Mouse (Mus musculus) embryo, embryonic 11.5 days (tissue): Measurements from ENCODE around the gene Fmn2.
A peak's percentile ranks its signal among the peaks of the same experiment; 100 is the strongest.

Experiments used
- DNase-seq: peaks from one replicate; pipeline ENCODE4 v3.0.0-alpha.2; 2012; ENCODE audit warnings: low read depth, low spot score

The Fmn2 gene

GRCm38 (mm10) chr1:174501661-174502030 is at the start of gene Fmn2:
TSS of gene Fmn2 (plus strand) at chr1:174501825.
- peak; percentile 63 for DNase-seq

- no peak for DNase-seq
Observed at GRCm38 (mm10) chr1:174455100-174455499, 46.5 kb upstream of the Fmn2 start.

DNA sequence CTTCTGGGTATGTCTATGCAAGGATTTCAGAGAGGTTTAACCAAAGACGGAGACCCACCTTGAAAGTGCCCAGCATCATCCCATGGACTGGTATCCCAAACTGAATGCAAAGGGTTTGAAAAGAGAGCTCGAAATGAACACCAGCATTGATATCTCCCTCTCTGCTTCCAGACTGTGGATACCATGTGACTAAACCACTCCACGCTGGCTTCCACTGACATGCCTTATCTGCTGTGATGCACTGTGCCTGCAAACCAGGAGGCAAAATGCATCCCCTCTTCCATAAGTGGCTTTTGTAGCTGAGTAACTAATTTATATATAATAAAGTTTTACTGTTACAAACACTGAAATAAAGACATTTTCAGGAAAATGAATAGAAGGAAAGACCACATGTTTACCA is 36.2 kb upstream of the Fmn2 start:
- no peak for DNase-seq

GRCm38 (mm10) chr1:174466240-174466639 is 35.4 kb upstream of the Fmn2 start:
- DNase-seq, result peak; percentile 7

DNA sequence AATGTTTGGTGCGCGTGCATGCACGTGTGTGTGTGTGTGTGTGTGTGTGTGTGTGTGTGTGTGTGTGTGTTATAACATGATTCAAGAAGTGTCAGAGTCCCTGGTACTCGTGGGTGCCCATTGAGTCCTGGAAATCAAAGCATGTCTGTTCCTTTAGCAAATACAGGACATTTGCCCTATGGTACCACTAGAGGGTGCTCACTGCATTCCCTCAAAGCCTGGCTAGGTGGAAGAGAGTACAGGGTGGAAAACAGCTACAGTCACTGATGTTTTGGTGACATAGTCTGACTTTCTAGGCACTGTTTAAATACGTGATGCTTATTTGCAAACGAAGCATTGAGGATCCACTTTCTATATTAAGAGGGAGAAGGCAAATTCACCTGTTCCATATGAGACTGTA is 31.9 kb upstream of the Fmn2 start:
- DNase-seq, result peak; percentile 34

DNA sequence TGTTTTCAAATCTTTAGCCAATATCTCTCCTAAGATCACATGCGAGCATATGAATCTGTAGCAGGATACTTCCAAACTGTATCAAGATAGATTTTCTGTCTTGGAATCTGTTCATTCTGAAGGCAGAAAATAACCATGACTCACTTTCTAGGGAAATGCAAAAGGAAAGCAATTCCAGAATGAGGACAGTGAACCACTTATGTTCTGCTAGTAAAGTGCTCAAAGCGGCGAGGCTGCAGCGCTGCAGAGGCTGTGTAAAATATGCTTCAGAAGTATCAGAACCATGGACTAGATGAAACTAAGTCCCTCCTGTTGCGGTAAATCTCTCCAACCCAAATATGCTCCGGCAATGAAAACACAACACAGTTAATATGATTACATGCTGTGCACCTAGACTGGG is 19.1 kb upstream of the Fmn2 start:
- no peak for DNase-seq

DNA sequence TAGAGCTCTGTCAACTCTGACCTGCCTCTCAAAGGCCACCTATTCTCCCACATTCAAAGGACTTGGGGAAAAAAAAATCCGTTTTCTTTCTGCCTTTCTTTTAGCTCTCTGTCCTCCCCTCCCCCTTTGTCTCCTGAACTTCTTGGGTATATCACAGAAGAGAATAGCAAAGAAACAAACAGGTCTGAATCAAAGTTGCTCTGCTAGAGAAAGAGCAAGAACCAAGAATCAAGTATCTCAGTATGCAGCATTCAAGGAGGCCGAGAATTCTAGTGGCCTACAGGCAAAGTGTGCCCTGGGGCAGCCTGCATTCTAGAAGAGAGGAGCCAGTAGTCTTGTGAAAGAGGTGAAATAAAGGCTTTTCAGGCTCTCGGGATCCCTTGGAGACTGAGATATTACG is 1.6 kb upstream of the Fmn2 start:
- DNase-seq, result no peak

DNA sequence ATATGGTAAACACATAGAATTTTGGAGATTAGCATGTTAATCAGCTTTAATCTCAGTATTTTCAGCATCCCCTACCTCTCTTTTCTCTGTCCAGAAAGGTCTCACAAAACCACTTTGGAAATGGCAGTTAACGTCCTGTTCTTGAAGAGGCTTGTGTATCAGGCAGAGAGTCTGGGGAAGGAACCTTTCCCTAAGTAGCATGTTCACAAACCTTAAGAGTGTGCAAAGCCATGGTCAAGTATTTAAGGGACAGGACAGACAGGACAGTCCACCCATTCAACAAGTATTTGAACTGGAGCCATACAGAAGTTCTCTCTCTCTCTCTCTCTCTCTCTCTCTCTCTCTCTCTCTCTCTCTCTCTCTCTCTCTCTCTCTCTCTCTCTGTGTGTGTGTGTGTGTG is 614 bp upstream of the Fmn2 start:
- no peak for DNase-seq

DNA sequence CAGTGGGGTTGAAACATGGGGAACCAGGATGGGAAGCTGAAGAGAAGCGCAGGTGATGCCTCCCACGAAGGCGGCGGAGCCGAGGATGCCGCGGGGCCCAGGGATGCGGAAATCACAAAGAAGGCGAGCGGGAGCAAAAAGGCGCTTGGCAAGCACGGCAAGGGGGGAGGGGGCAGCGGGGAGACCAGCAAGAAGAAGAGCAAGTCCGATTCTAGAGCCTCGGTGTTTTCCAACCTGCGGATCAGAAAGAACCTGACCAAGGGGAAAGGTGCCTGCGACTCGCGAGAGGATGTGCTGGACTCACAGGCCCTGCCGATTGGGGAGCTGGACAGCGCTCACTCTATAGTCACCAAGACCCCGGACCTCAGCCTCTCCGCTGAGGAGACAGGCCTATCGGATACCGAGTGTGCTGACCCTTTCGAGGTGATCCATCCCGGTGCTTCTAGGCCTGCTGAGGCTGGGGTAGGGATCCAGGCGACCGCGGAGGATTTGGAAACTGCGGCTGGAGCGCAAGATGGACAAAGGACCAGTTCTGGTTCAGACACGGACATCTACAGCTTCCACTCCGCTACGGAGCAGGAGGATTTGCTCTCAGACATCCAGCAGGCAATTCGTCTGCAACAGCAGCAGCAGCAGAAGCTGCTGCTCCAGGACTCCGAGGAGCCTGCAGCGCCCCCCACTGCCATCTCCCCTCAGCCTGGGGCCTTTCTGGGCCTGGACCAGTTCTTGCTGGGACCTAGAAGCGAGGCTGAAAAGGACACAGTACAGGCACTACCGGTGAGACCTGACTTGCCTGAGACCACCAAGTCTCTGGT is 613 bp downstream of the Fmn2 start:
- DNase-seq, result no peak

GRCm38 (mm10) chr1:174502846-174503745 is 1.5 kb downstream of the Fmn2 start:
- no peak for DNase-seq

- DNase-seq, result no peak
Observed at GRCm38 (mm10) chr1:174508571-174509110, 7.0 kb downstream of the Fmn2 start.

DNA sequence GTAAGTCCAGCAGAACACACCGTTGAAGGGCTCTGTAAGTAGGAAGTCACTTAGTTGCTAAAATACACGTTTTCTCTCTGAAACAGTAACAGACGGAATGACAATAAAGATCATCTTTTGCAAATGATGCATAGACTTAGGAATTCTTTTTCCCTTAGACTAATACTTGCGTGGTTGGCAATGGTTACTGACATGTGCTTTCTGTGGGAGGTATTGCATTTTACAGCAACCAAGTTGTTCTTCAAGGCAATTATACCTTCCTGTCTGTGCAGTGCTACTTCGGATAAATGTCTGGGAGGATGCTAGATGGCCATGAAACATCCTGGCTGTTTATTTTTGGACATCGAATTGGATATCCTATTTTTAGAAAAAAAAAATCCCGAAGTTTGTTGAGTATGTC is 11.8 kb downstream of the Fmn2 start:
- DNase-seq, result no peak

DNA sequence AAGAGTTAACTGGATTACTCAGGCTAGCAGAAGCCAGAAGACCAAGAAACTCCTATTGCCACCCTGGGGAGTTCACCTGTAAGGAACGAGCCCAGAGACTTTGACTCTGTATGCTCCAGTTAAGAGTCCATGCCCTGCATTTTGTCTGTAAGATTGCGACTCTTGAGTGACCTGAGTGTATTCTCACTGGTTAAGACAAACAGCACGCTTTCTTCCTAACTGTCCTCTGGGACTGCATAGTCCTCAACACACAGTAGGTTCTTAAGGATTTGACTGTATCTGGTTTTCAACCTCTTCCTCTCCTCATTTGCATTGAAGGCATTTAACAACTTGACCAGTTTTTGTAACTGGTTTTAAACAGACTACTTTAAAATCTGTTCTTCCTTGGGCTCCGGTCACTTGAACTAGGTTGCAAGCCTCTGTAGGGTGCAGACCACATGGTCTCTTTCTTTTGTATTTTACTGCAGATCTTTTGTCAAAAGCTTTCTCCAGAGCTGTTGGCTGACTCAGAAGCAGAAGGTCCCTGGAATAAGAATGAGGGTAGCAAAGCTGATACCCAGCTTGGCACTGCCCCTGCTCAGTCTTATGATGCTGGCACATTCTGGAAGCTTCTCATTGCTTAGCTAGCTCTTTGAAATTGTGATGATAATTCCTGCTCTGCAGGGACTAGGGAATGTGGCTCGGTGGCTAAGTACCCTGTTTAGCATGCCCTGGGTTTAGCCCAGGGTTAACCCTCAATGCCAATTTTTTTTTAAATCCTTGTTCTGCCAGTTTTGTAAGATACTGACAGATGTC is 20.5 kb downstream of the Fmn2 start:
- no peak for DNase-seq

DNA sequence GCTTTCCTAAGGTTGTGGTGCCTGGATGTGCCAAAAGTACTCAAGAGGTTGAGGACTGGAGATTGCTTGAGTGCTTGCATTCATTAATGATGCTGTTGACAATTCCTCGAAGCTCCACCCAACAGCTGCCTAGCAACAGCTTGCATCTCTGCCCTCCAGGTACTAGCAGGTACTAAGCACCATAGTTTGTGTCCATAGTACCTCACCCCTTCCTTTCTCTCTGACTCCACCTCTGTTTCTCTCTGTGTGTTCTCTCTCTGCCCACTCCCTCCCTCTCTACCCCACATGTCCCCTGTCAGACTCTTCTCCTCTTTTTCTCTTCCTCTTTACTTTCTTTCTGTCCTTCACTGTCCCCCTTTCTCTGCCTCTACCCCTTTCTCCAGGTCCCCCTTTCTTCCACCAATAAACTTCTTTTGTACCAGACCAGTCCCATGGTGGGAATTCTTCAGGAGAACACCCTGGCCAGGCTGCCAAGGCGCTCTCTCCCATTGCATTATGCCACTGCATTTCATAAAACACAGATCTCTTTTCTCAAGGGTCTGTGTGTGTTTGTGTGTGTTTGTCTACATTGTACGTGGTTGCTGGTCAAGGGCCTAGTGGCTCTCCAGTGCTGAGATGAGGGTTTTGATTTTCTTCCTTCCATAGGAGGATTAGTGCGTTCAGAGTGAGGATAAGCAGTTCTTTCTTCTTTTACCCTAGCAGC is 21.3 kb downstream of the Fmn2 start:
- no peak for DNase-seq

GRCm38 (mm10) chr1:174523512-174523828 is 21.8 kb downstream of the Fmn2 start:
- no peak for DNase-seq

GRCm38 (mm10) chr1:174536742-174537453 is 35.3 kb downstream of the Fmn2 start:
- no peak for DNase-seq

- no peak for DNase-seq
Observed at GRCm38 (mm10) chr1:174537491-174537890, 35.9 kb downstream of the Fmn2 start.

GRCm38 (mm10) chr1:174548291-174548690 is 46.7 kb downstream of the Fmn2 start:
- DNase-seq, result no peak

DNA sequence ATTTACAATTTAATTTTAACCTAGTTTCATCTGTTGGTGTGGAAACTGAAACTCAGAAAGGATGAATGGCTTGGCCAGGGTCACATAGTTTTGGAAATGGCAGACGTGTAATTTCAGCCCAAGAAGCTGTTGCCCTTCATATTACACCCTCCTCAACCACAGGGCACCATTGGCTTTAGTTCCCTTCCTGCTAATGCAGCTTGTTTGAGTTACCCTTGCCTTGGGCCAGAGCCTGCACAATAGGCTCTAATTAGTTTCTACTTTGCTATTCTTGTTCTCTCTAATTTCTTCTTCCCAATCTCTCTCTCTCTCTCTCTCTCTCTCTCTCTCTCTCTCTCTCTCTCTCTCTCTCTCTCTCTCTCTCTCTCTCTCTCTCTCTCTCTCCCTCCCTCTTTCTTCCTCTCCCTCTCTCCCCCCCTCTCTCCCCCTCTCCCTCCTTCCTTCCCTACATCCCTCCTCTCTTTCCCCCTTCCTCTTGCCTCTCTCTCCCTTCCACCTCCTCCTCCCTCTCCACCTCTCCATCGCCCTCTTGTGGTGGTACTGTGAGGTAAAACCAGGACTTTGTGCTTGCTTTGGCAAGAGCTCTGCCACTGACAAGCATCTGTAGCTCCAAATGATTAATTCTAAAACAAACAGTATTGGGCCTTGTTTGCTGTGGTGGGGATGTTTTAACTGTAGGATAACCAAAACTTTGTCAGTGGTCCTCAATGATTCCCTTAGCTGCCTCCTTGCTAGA is 51.8 kb downstream of the Fmn2 start:
- peak; percentile 14 for DNase-seq

- no peak for DNase-seq
Observed at GRCm38 (mm10) chr1:174555412-174555811, 53.8 kb downstream of the Fmn2 start.
